ENCODE assay signal across 9 mouse cellular contexts in the genomic region with DNA sequence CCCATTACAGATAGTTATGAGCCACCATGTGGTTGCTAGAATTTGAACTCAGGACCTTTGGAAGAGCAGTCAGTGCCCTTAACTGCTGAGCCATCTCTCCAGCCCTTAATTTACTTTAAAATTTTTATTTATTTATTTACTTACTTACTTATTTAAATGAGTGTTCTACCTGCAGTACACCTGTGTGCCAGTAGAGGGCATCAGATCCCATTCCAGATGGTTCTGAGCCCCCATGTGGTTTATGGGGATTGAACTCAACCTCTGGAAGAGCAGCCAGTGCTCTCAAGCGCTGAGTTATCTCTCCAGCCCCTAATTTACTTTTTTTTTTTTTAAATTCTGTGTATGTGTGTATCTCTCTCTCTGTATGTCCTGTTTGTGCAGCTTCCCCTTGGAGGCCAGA. TPM values are rescaled to one million over a fixed set of nuclear protein-coding genes. Genes with fewer than 3 reads are reported as not detected.
DNase-seq lines count a peak whose midpoint lies in the region; ATAC-seq and TF ChIP-seq lines count a peak whose summit lies in the region.
"Had no signal": no experiment of that assay in that cellular context is flagged by ENCODE, and none has a peak within 500 bp of the region (broad histone marks: within the 10 kb centered on the region; RNA-seq: fewer than 3 reads in every experiment).

No protein-coding gene starts in this region.

- TF ChIP-seq POLR2A in bone marrow macrophage, adult 2 months (IDR thresholded peaks at IDR 0.05; ENCODE audit: borderline replicate concordance, low read depth, low read length) = no peak

- no peak overlapping the region for H3K27ac ChIP-seq in bone marrow macrophage, adult 2 months (ENCODE audit: insufficient read depth, low read depth, low read length)
- no peak overlapping the region for H3K27ac ChIP-seq in layer of hippocampus, adult 2 months
- H3K27ac ChIP-seq: neural tube, embryonic 13.5 days had no signal

- no peak overlapping the region for H3K4me3 ChIP-seq in G1E (ENCODE audit: low read depth, low read length)
- H3K4me3 ChIP-seq in bone marrow macrophage, adult 2 months (ENCODE audit: insufficient read depth, low read length) = no peak overlapping the region
- no peak overlapping the region for H3K4me3 ChIP-seq in layer of hippocampus, adult 2 months
- H3K4me3 ChIP-seq: neural tube, embryonic 13.5 days had no signal

- DNase-seq in left cerebral cortex, adult 18-20 months (ENCODE audit: low spot score in 2 of 2) = peak; percentile 40 to 61
- DNase-seq in left cerebral cortex, adult 11 months (ENCODE audit: low spot score) = no peak
- no peak for DNase-seq in G1E (ENCODE audit: low spot score)
- peak; percentile 84 for DNase-seq in forelimb bud, embryonic 11.5 days (ENCODE audit: low read depth, low spot score)
- DNase-seq in layer of hippocampus, adult 2 months (ENCODE audit: low spot score in 2 of 2) = peak in 1 of 2 experiments; percentile 62
- peak; percentile 56 to 76 for DNase-seq in natural killer cell, adult 2 months (ENCODE audit: low spot score in 2 of 2)
- peak; percentile 85 for DNase-seq in thymus, postnatal 4 days

- H3K4me1 ChIP-seq in G1E (ENCODE audit: insufficient read depth, low read depth, low read length) = no peaks in the 10 kb centered on the region
- no peaks in the 10 kb centered on the region for H3K4me1 ChIP-seq in bone marrow macrophage, adult 2 months (ENCODE audit: control insufficient read depth, insufficient read depth, low read length)

- ATAC-seq in G1E (ENCODE audit: extremely low read depth, insufficient number of reproducible peaks, low FRiP score, poor library complexity, severe bottlenecking) = no peak

- H3K9me3 ChIP-seq in G1E (replicated peaks) = no peaks in the 10 kb centered on the region
- H3K9me3 ChIP-seq: neural tube, embryonic 13.5 days had no signal

- peaks cover 2% of the 10 kb centered on the region; the same call in 1 of the 2 replicates for H3K27me3 ChIP-seq in G1E (ENCODE audit: insufficient read depth, low read length)
- H3K27me3 ChIP-seq: neural tube, embryonic 13.5 days had no signal

- no peaks in the 10 kb centered on the region for H3K36me3 ChIP-seq in G1E (replicated peaks)
- H3K36me3 ChIP-seq: neural tube, embryonic 13.5 days had no signal

- peak; percentile 44 for TF ChIP-seq CTCF in G1E (IDR thresholded peaks at IDR 0.05; ENCODE audit: low read depth, low read length)
- TF ChIP-seq CTCF in bone marrow macrophage, adult 2 months (IDR thresholded peaks at IDR 0.05; ENCODE audit: low read depth, low read length) = peak; percentile 48; the same call in 1 of the 2 replicates
- TF ChIP-seq CTCF in layer of hippocampus, adult 2 months (conservative IDR thresholded peaks at IDR 0.05) = peak; percentile 92

RNA-seq across cellular contexts. Expression of gene 1810055G02Rik, which starts 16.7 kb away (rescaled TPM):
- 10 to 100 TPM; 31.7 to 32.1 TPM for total RNA-seq in left cerebral cortex, adult 18-20 months (2021)
- total RNA-seq in G1E (2014; fragmentation: Nextera tagmentation) = 20.4 and 22.4 TPM in 2 replicates
- total RNA-seq in G1E (2017) = 5.6 and 7.3 TPM in 2 replicates
- 10.2 and 12.5 TPM in 2 replicates for polyA plus RNA-seq in G1E (2012)
- polyA plus RNA-seq in bone marrow macrophage, adult 2 months (2012; ENCODE audit: insufficient read depth, insufficient read length, missing spikeins) = 5.6 and 7.2 TPM in 2 replicates
- 10 to 100 TPM; 23.3 to 27.2 TPM for total RNA-seq in layer of hippocampus, adult 2 months (2021)

RNA-seq across cellular contexts. Expression of gene Lrp5, which starts 38.4 kb away (rescaled TPM):
- total RNA-seq in left cerebral cortex, adult 18-20 months (2021) = 1 to 10 TPM; 7.3 to 8.3 TPM
- 0.29 TPM in 1 of 2 replicates, not detected in the other for total RNA-seq in G1E (2014; fragmentation: Nextera tagmentation)
- 0.05 and 0.06 TPM in 2 replicates for total RNA-seq in G1E (2017)
- 0.01 and 0.05 TPM in 2 replicates for polyA plus RNA-seq in G1E (2012)
- polyA plus RNA-seq in bone marrow macrophage, adult 2 months (2012; ENCODE audit: insufficient read depth, insufficient read length, missing spikeins) = 17.0 and 24.2 TPM in 2 replicates
- 10 to 100 TPM in 1 of 2 experiments, 1 to 10 TPM in 1; 9.4 to 10.0 TPM for total RNA-seq in layer of hippocampus, adult 2 months (2021)

RNA-seq across cellular contexts. Expression of gene Kmt5b, which starts 42.4 kb away (rescaled TPM):
- 10 to 100 TPM; 48.8 to 49.8 TPM for total RNA-seq in left cerebral cortex, adult 18-20 months (2021)
- total RNA-seq in G1E (2014; fragmentation: Nextera tagmentation) (26.0 and 32.4 TPM in 2 replicates), G1E (2017) (29.9 and 36.4 TPM in 2 replicates)
- polyA plus RNA-seq in G1E (2012) = 5.3 and 6.4 TPM in 2 replicates
- 34.6 and 35.1 TPM in 2 replicates for polyA plus RNA-seq in bone marrow macrophage, adult 2 months (2012; ENCODE audit: insufficient read depth, insufficient read length, missing spikeins)
- 10 to 100 TPM; 53.9 to 57.7 TPM for total RNA-seq in layer of hippocampus, adult 2 months (2021)

Comparison
In these comparisons a context has a peak if more than half of its experiments do, and no peak if none do; other contexts are left out.
1. DNase-seq: peak in left cerebral cortex, adult 18-20 months (2 of 2), forelimb bud, embryonic 11.5 days (single experiment), natural killer cell, adult 2 months (2 of 2) and thymus, postnatal 4 days (single experiment); none in left cerebral cortex, adult 11 months (single experiment) and G1E (single experiment).
2. RNA of gene Lrp5, which starts 38.4 kb away (total RNA-seq): 9.4 to 10.0 TPM in layer of hippocampus, adult 2 months and 7.3 to 8.3 TPM in left cerebral cortex, adult 18-20 months; 0.05 to 0.29 TPM in G1E; every median in the first group is over 4 times any median in the second.
3. Peak in every context shown above with its lines, with median percentiles within 50 percentile points of each other: CTCF ChIP-seq.